ENCODE assay signal across 16 mouse cellular contexts in genomic region chr7:38204314-38204713, GRCm38 (mm10). TPM values are rescaled to one million over a fixed set of nuclear protein-coding genes. Genes with fewer than 3 reads are reported as not detected.
DNase-seq lines count a peak whose midpoint lies in the region; ATAC-seq and TF ChIP-seq lines count a peak whose summit lies in the region.
"Had no signal": no experiment of that assay in that cellular context is flagged by ENCODE, and none has a peak within 500 bp of the region (broad histone marks: within the 10 kb centered on the region; RNA-seq: fewer than 3 reads in every experiment).

No protein-coding gene starts in this region.

- DNase-seq in kidney, postnatal 0 days (ENCODE audit: low spot score): no peak
- DNase-seq in thymus, postnatal 0 days (ENCODE audit: low spot score): peak; percentile 17
- DNase-seq in thymus, postnatal 14 days: no peak
- DNase-seq in Patski (ENCODE audit: low read depth, low spot score): no peak
- no peak for DNase-seq in stomach, postnatal 0 days (ENCODE audit: low spot score)
- DNase-seq in midbrain, embryonic 14.5 days: no peak
- DNase-seq in limb, embryonic 10.5 days (ENCODE audit: low spot score): no peak
- DNase-seq: adrenal gland, adult 8-10 months; cerebellum, postnatal 36 days; layer of hippocampus, adult 9-11 months; retina, postnatal 1 day had no signal

- H3K36me3 ChIP-seq in kidney, postnatal 0 days (ENCODE audit: insufficient read depth, low read length): no peaks in the 10 kb centered on the region
- H3K36me3 ChIP-seq in kidney, embryonic 14.5 days (ENCODE audit: control insufficient read depth, insufficient read depth, low read length): no peaks in the 10 kb centered on the region
- H3K36me3 ChIP-seq in stomach, postnatal 0 days (ENCODE audit: control insufficient read depth, insufficient read depth, low read length): no peaks in the 10 kb centered on the region
- H3K36me3 ChIP-seq in midbrain, embryonic 14.5 days (ENCODE audit: control insufficient read depth, insufficient read depth, low read length): no peaks in the 10 kb centered on the region
- H3K36me3 ChIP-seq in limb, embryonic 10.5 days: no peaks in the 10 kb centered on the region
- H3K36me3 ChIP-seq: heart, embryonic 10.5 days; kidney, embryonic 15.5 days had no signal

- POLR2A ChIA-PET in Patski (lab: Charles Lee): no interaction called here

- no peak overlapping the region for H3K4me2 ChIP-seq in kidney, postnatal 0 days (ENCODE audit: low read length)
- no peak overlapping the region for H3K4me2 ChIP-seq in kidney, embryonic 14.5 days (replicated peaks; ENCODE audit: low read depth, low read length)
- H3K4me2 ChIP-seq in stomach, postnatal 0 days (replicated peaks; ENCODE audit: low read depth): no peak overlapping the region
- H3K4me2 ChIP-seq in midbrain, embryonic 14.5 days (ENCODE audit: low read length): no peak overlapping the region
- H3K4me2 ChIP-seq: kidney, embryonic 15.5 days; midbrain, embryonic 11.5 days had no signal

- WGBS in kidney, postnatal 0 days: 88% methylated on average over 6 of the region's 6 CpGs
- 90% methylated on average over 6 of the region's 6 CpGs for WGBS in kidney, embryonic 14.5 days
- WGBS in stomach, postnatal 0 days: 89% methylated on average over 6 of the region's 6 CpGs
- WGBS in midbrain, embryonic 14.5 days: 90% methylated on average over 6 of the region's 6 CpGs
- 89% methylated on average over 6 of the region's 6 CpGs for WGBS in limb, embryonic 10.5 days

- H3K4me3 ChIP-seq in kidney, postnatal 0 days (replicated peaks; ENCODE audit: low read depth, low read length): no peak overlapping the region
- no peak overlapping the region for H3K4me3 ChIP-seq in kidney, embryonic 14.5 days (ENCODE audit: low read length)
- no peak overlapping the region for H3K4me3 ChIP-seq in stomach, postnatal 0 days (ENCODE audit: low read depth, low read length)
- H3K4me3 ChIP-seq in midbrain, embryonic 14.5 days (replicated peaks; ENCODE audit: low read depth, low read length): no peak overlapping the region
- no peak overlapping the region for H3K4me3 ChIP-seq in limb, embryonic 10.5 days
- H3K4me3 ChIP-seq: heart, embryonic 10.5 days; kidney, embryonic 15.5 days had no signal

- no peak for ATAC-seq in kidney, postnatal 0 days (replicated peaks; ENCODE audit: low FRiP score, low read depth)
- no peak for ATAC-seq in kidney, embryonic 14.5 days (ENCODE audit: low FRiP score, low TSS enrichment)
- no peak for ATAC-seq in Patski
- ATAC-seq in stomach, postnatal 0 days (ENCODE audit: low FRiP score, low TSS enrichment): no peak
- ATAC-seq in midbrain, embryonic 14.5 days (ENCODE audit: low FRiP score, low TSS enrichment): no peak
- ATAC-seq: forebrain, embryonic 14.5 days had no signal

- in situ Hi-C loops in Patski (cut with MboI; ENCODE audit: low pct_unique_long_range_greater_than_20kb): no loop called here

- H3K9me3 ChIP-seq in kidney, postnatal 0 days (replicated peaks; ENCODE audit: low read length): no peaks in the 10 kb centered on the region
- peaks cover 5% of the 10 kb centered on the region; the same call in 1 of the 2 replicates for H3K9me3 ChIP-seq in kidney, embryonic 14.5 days (ENCODE audit: control insufficient read depth, low read length)
- H3K9me3 ChIP-seq in stomach, postnatal 0 days (ENCODE audit: control insufficient read depth, low read length): no peaks in the 10 kb centered on the region
- H3K9me3 ChIP-seq in midbrain, embryonic 14.5 days (ENCODE audit: control insufficient read depth, low read length): no peaks in the 10 kb centered on the region
- H3K9me3 ChIP-seq in limb, embryonic 10.5 days (replicated peaks): no peaks in the 10 kb centered on the region
- H3K9me3 ChIP-seq: heart, embryonic 10.5 days; kidney, embryonic 15.5 days had no signal

- no peaks in the 10 kb centered on the region for H3K27me3 ChIP-seq in kidney, postnatal 0 days (ENCODE audit: insufficient read depth, low read length)
- no peaks in the 10 kb centered on the region for H3K27me3 ChIP-seq in kidney, embryonic 14.5 days (ENCODE audit: control insufficient read depth, insufficient read depth, low read length)
- H3K27me3 ChIP-seq in Patski: no peaks in the 10 kb centered on the region
- no peaks in the 10 kb centered on the region for H3K27me3 ChIP-seq in stomach, postnatal 0 days (ENCODE audit: control insufficient read depth, insufficient read depth, low read length)
- no peaks in the 10 kb centered on the region for H3K27me3 ChIP-seq in midbrain, embryonic 14.5 days (ENCODE audit: control insufficient read depth, insufficient read depth, low read length)
- H3K27me3 ChIP-seq in limb, embryonic 10.5 days (ENCODE audit: low read depth, poor library complexity, severe bottlenecking): no peaks in the 10 kb centered on the region
- H3K27me3 ChIP-seq: kidney, embryonic 15.5 days had no signal

- no peak overlapping the region for H3K9ac ChIP-seq in kidney, postnatal 0 days (ENCODE audit: low read depth, low read length)
- no peak overlapping the region for H3K9ac ChIP-seq in kidney, embryonic 14.5 days (ENCODE audit: low read depth, low read length)
- H3K9ac ChIP-seq in stomach, postnatal 0 days (ENCODE audit: low read length): no peak overlapping the region
- H3K9ac ChIP-seq in midbrain, embryonic 14.5 days (replicated peaks; ENCODE audit: low read length): no peak overlapping the region
- H3K9ac ChIP-seq: kidney, embryonic 15.5 days had no signal

- TF ChIP-seq CTCF in kidney, postnatal 0 days (IDR thresholded peaks at IDR 0.05; ENCODE audit: low read depth): peak; percentile 38
- TF ChIP-seq CTCF in Patski (IDR thresholded peaks at IDR 0.05): peak; percentile 59
- peak; percentile 35 for TF ChIP-seq CTCF in stomach, postnatal 0 days (IDR thresholded peaks at IDR 0.05; ENCODE audit: low read depth)

- H3K4me1 ChIP-seq in kidney, postnatal 0 days (replicated peaks; ENCODE audit: insufficient read depth, low read length): no peaks in the 10 kb centered on the region
- 0 out of 2 replicates have a peak, but pooled peaks cover 5% of the 10 kb centered on the region for H3K4me1 ChIP-seq in kidney, embryonic 14.5 days (ENCODE audit: control insufficient read depth, insufficient read depth, low read length)
- no peaks in the 10 kb centered on the region for H3K4me1 ChIP-seq in stomach, postnatal 0 days (replicated peaks; ENCODE audit: control insufficient read depth, insufficient read depth)
- H3K4me1 ChIP-seq in midbrain, embryonic 14.5 days (ENCODE audit: control insufficient read depth, insufficient read depth, low read length): no peaks in the 10 kb centered on the region
- H3K4me1 ChIP-seq in limb, embryonic 10.5 days: peaks cover 7% of the 10 kb centered on the region

- no peak for TF ChIP-seq EP300 in stomach, postnatal 0 days (optimal IDR thresholded peaks at IDR 0.05)

- H3K27ac ChIP-seq in kidney, postnatal 0 days: no peak overlapping the region
- no peak overlapping the region for H3K27ac ChIP-seq in kidney, embryonic 14.5 days (ENCODE audit: low read depth, low read length)
- no peak overlapping the region for H3K27ac ChIP-seq in stomach, postnatal 0 days (replicated peaks)
- no peak overlapping the region for H3K27ac ChIP-seq in midbrain, embryonic 14.5 days (replicated peaks; ENCODE audit: low read depth, low read length)
- H3K27ac ChIP-seq in limb, embryonic 10.5 days: no peak overlapping the region
- H3K27ac ChIP-seq: heart, embryonic 10.5 days; kidney, embryonic 15.5 days had no signal

- CTCF ChIA-PET in Patski (lab: Charles Lee): interaction anchor here (0.9 to 5.0 kb wide), 4 partner anchors 14 to 23 kb away, joined by 3 to 76 read pairs (median 4); partner anchors contain the start of gene 1600014C10Rik

RNA-seq across cellular contexts. Expression of gene 1600014C10Rik, which starts 21.3 kb away (rescaled TPM):
- 18.5 and 20.9 TPM in 2 replicates for polyA plus RNA-seq in kidney, postnatal 0 days (2015; fragmentation: Nextera tagmentation; extraction: Ambion mirVana)
- polyA plus RNA-seq in kidney, embryonic 14.5 days (2014; fragmentation: Nextera tagmentation; extraction: Ambion mirVana): 12.0 and 16.6 TPM in 2 replicates
- 52.8 and 59.9 TPM in 2 replicates for polyA plus RNA-seq in thymus, postnatal 0 days (2015; fragmentation: Nextera tagmentation; extraction: Ambion mirVana)
- polyA plus RNA-seq in Patski (2021): 25.0 TPM
- 9.6 and 10.3 TPM in 2 replicates for polyA plus RNA-seq in stomach, postnatal 0 days (2015; fragmentation: Nextera tagmentation; extraction: Ambion mirVana)
- polyA plus RNA-seq in midbrain, embryonic 14.5 days (2014; fragmentation: Nextera tagmentation; extraction: Ambion mirVana): 24.9 and 31.2 TPM in 2 replicates
- 12.2 and 14.5 TPM in 2 replicates for polyA plus RNA-seq in limb, embryonic 10.5 days (2016; fragmentation: Nextera tagmentation; extraction: Ambion mirVana)

RNA-seq across cellular contexts. Expression of gene Plekhf1, which starts 23.5 kb away (rescaled TPM):
- polyA plus RNA-seq in kidney, postnatal 0 days (2015; fragmentation: Nextera tagmentation; extraction: Ambion mirVana): 4.8 and 5.0 TPM in 2 replicates
- polyA plus RNA-seq in kidney, embryonic 14.5 days (2014; fragmentation: Nextera tagmentation; extraction: Ambion mirVana): 3.8 and 4.9 TPM in 2 replicates
- 8.1 and 8.8 TPM in 2 replicates for polyA plus RNA-seq in thymus, postnatal 0 days (2015; fragmentation: Nextera tagmentation; extraction: Ambion mirVana)
- 18.4 TPM for polyA plus RNA-seq in Patski (2021)
- polyA plus RNA-seq in stomach, postnatal 0 days (2015; fragmentation: Nextera tagmentation; extraction: Ambion mirVana): 1.9 and 2.0 TPM in 2 replicates
- 0.22 and 0.37 TPM in 2 replicates for polyA plus RNA-seq in midbrain, embryonic 14.5 days (2014; fragmentation: Nextera tagmentation; extraction: Ambion mirVana)
- 2.9 and 4.3 TPM in 2 replicates for polyA plus RNA-seq in limb, embryonic 10.5 days (2016; fragmentation: Nextera tagmentation; extraction: Ambion mirVana)
